Mouse (Mus musculus) urinary bladder, adult 18-20 months (tissue): ENCODE measurements around the gene Tfec.

Source experiments
- DNase-seq, 2 experiments: peaks; one replicate each; pipeline ENCODE4 v3.0.0; 2022; ENCODE audit warnings: low spot score in 2 of 2, mixed read lengths in 2 of 2

The Tfec gene

GRCm38 (mm10) chr6:16794036-16794435 lies 104.2 kb downstream of the Tfec start:
- no peak for DNase-seq

GRCm38 (mm10) chr6:16785166-16785565 lies 113.1 kb downstream of the Tfec start:
- DNase-seq = no peak
